Mouse (Mus musculus) common myeloid progenitor, adult 5-6 weeks (primary cell): ENCODE results near the gene Siah3. TPM values are rescaled to one million over a fixed set of nuclear protein-coding genes. Genes with fewer than 3 reads are reported as not detected.
"Not testable (repeated sequence)": the region's sequence is repeated elsewhere in the genome, so short reads cannot be mapped to it uniquely, and the experiment has no call there.

ENCODE experiments used
- ATAC-seq: replicated peaks from 2 replicates; pipeline ENCODE4 v1.8.0; 2016; ENCODE audit warnings: low read depth, mild to moderate bottlenecking, moderate TSS enrichment, inconsistent platforms; ENCODE audit not compliant: poor library complexity, severe bottlenecking
- total RNA-seq: library from RNA; stranded (forward); fragments of 200-1000, 187-1606 nt; gene quantifications from 2 replicates; pipeline ENCODE4 v1.2.3, GENCODE M21; 2017

Siah3 gene
- total RNA-seq = 0.09 TPM in 1 of 2 replicates, not detected in the other

DNA sequence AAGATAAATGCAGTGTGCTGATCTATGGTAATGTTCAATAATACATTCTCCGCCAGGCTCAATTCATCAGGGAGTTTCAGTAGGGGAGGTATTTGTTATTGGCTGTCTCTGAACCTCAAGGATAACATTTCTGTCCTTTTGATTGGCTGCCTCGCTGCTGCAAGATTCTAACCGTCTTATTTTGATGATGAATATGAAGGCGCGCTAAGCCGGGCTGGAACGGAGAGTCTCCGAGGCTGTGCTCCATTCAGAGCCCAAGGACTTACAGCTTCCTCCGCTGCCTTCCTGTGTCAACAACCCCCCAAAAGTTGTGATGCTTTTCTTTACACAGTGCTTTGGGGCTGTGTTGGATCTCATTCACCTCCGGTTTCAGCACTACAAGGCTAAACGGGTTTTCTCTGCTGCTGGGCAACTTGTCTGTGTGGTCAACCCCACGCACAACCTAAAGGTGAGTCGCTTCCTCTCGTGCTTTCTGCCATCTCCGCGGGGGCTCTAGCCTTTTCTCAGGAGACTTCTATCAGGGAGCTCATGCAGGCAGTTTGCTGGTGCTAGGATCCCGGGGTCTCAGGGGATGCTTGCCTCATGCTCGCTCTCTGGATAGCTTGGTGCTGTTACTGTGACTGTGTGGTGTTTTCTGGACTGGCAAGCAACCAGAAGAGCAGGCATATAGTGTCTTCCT, at the start of gene Siah3:
TSS of gene Siah3 (plus strand) at position 240 of the 679 bp plus-strand sequence.
- no peak for ATAC-seq

DNA sequence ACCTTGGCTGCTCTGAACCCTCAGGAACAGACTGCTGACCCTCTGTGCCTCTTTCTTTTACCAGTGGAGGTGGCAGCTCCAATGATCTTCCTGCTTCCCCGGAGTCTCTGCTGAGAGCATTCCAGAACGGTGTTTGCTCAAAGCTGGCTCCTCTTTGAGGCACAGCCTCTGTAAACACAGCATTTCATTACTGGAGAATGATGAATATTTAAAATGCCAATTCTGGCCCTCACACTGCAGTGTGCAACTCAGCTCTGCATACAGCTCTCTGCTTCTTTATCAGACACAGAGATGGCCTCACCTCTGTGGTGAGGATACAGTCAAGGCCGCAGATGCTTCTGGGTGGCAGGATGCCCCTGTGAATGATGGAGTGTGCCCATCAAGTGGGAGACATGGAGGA, 46.0 kb upstream of the Siah3 start:
- ATAC-seq = no peak

DNA sequence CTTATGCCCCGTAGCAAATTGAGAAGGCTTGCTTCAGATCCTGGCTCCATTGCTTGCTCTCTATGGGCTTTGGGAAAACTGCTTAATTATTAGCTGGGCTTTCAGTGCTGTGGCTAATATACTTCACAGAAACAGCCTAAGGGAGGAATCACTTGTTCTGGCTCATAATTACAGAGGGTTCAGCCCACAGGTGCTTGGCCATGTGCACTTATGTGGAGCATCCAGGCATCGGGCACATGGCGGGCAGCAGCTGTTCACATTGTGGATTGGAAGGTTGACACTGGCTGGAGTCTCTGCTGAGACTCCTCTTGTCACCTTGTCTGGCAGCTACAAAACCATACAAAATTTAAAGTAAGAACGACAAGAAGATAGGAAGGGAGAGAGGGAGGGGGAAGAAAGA, 45.4 kb upstream of the Siah3 start:
- ATAC-seq = no peak

DNA sequence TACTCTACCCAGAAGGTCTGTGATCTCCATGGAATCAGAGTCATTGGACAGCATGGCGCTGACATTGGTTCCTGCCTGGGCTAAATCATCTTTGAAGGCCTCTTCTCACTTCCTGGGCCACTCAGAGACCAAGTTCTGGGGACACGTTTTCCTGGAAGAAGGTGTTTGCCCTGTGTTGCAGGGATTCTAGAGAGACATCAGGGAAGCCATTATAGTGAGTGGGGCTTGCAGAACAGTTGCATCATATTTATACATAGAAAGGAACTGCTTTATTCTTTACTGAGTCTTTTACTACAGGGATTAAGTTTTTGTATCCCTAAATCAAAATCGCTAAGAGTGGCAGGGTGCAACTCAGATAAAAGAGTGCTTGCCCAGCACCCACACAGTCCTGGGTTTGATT, 37.1 kb upstream of the Siah3 start:
- no peak for ATAC-seq

DNA sequence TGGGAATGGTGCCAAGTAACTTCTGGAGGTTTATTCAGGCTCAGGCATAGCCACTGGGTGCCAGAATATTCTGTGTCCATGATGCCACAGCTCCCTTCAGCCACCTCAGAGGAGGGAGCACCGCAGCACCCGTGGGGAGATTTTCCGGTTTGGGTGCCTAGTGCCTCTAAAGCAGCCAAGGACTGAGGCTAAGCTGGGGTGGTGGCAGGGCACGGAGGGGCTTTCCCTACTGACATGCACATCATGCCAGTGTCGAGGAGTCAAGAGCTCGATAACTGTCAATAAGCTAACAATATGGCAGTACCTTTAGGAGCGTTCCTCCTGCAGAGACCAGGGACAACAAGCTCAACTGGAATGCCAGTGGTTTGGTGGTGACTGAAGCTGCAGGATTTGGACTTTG, 35.9 kb upstream of the Siah3 start:
- no peak for ATAC-seq

DNA sequence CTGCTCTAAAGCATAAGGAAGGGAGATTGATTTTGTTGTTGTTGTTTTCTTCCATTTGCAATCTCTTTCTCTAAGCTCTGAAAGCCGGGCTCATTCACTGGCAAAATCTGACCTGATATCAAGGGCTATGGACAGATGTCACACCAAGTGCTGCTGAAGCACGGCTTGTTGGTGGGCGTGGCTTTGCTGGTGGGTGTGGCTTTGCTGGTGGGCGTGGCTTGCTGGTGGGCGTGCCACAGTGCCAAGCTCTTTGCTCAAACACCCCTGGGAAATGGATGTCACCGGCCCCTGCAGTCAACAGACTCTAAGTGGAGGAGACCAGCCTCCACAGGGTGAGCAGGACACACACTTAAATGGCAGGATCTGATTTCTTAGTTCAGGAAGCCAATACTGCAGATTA, 35.0 kb upstream of the Siah3 start:
- ATAC-seq = no peak

DNA sequence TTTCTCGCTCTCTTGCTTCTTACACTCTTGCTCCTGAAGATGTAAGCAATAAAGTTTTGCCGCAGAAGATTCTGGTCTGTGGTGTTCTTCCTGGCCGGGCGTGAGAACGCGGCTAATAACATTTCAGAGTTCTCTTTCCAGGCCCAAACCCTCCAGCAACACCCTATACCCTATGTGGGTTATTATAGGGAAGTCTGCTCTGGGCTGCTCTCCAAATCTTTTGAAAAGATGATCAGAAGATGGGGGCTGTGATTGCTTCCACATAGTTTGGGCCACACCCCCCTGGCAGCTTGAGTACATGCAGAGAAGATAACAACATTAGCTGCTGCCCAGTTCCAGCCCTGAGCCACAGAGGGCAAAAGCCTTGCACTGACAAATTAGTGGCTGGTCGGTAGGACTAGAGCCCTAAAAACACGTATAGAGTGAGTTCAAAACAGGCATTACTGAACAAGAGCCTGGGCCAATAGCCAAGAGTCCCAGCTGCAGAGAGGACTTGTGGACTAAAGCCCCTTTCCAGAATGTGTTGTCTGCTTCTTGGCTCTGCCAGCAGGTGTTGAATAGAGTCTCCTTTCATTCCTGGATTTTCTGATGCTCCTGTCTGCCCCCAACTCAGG, 24.5 kb upstream of the Siah3 start:
- ATAC-seq = no peak

DNA sequence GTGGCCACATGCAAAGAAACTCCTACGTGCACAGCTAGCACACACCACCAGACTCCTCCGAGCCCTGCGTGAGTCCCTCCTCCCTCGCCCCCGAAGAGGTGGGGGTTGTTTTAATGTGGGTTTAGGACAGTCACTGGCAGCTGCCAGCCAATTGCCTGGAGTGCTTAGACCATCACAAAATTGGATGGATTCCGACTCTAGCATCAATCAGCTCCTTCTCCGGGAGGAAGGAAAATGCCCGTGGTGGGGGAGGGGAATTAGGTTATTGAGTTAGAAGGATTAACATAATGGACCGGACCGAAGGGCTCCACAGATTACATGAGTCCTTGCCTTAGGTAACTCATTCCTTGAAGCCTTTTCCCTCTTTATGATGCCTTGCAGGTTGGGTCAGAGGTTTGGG, 22.9 kb upstream of the Siah3 start:
- ATAC-seq = no peak

DNA sequence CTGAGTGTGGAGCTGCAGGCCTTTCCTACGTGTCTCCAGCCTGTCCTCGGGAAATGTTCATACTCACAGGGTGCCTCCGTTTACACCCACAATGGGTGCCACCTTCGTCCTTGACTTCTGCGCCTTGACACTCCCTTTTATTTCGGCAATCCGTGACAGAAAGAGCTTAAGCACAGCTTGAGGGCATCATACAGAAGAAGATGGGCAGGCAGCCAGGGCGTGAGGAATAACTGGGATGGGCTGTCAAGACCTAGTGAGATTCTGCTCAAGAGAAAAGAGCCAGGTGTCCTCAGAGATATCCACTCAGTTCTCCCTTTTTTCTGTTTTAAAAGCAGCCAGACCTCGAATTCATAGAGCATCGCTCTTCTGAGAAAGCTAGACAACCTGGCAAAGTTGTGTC, 21.2 kb upstream of the Siah3 start:
- no peak for ATAC-seq

DNA sequence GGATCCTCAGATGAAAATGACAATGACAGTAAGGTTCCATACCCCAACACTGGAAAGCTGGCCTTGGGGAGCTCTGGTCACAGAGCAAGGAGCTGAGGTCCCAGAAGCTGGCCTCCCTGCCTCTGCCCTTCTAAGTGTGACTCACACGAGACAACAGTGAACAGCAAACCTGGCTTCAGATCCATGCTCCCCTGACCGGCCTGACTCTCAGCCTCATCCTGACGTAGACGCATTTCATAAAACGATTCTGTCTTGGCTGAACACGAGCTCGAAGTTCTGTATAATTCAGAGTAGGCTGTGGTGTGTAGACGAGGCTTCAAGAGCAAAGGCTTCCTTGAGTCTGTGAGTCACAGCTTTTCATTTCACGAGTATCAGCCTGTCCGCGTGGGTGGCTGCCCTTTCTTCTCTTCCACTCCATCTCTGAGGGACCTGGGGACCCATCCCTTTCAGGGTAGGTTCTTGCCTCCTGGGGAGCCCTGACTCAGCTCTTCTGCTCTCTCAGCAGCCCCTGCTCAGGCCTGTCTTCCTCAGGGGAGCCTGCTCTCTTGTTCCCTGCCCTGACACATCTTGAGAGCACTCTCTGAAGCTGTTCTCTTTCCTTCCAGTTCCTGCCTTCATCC, 11.2 kb upstream of the Siah3 start:
- ATAC-seq = no peak

DNA sequence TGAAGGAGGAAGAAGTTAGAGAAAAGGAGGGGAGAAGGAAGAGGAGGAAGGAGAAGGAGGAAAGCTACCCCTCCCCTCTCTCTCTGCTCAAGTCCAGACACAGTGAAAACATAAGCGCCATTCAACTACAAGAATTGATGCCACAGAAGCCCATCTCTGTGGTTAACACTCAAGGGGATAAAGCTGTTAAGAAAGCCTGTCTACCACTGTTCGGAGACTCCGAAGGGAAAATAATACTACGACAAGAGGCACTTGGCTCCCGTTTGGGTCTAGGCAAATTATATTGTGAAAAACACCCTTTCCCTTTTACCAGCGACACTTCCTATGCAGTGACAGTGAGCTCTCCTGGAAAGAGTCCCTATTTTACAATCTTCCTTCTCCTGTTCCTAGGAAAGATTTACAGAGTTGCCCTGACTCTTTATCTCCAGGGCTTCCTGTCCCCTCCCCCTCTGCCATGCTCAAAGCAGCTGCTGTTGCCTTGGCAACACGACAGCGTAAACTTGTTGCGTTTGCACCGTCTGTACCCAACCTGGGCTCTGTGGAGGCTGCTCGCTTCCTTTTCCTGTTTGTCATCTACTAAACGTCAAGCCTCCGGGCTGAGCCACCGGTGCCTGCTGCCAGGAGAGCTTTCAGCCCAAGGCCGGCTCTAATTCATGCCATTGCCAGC, 10.4 kb upstream of the Siah3 start:
- peak; percentile 98 for ATAC-seq

DNA sequence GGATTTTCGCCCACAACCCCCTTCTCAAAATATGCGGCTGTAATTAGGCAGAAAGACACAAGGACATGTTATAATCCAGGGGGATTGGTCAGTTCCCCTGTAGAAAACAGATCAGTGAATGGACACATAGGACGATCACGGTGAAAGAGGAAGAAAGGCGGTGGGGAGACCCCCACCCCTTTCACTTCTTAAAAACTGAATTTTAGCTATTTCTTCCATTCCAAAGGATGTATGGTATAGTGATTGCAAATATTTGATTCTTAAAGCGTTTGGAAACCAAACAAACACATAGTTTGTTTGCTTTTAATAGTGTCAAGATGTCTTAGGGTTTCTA, 9.9 kb upstream of the Siah3 start:
- peak; percentile 34 for ATAC-seq

DNA sequence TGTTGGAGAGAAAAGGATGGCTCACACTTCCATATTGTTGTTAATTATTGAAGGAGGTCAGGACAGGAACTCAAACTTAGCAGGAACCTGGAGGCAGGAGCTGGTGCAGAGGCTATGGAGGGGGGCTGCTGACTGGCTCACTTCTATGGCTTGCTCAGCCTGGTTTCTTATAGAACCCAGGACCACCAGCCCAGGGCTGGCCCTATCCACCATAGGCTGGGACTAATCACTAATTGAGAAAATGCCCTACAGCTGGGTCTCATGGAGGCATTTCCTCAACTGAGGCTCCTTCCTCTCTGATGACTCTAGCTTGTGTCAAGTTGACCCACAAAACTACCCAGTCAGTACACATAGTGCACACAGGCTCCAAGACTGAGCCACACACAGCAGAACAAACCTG, 9.5 kb upstream of the Siah3 start:
- not testable (repeated sequence) for ATAC-seq

DNA sequence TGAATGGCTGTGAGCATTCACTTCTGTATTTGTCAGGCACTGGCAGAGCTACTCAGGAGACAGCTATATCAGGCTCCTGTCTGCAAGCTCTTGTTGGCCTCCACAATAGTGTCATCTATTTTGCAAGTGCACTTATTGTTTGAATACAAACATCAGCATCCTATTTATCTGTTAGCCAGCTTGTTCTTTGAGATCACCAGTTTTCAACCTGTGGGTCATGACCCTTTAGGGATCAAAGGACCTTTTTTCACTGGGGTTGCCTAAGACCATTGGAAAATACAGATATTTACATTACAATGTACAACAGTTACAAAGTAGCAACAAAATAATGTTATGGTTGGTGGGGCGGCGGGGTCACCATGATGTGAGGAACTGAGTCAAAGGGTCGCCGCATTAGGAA, 1.9 kb upstream of the Siah3 start:
- ATAC-seq = no peak

DNA sequence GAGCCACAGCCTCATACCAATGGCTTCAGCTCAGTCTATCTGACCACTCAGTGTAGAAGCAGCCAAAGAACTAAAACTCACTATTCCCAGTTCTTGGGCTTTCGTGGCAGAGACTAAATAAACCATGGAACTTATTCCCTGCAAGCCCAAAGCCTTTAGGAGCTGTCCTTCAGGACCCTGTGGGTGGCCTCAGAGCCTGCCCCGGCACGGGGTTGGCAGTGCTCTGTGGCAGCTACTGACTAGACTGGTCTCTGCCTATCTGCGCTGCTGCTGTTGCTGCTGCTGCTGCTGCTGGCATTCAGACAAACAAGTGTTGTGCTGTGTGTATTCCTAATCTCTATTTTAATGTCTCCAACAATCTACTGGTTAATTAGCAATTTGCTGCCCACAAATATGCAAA, 1.1 kb upstream of the Siah3 start:
- ATAC-seq = 0 out of 2 replicates have a peak, but pooled peaks have one; percentile 46

DNA sequence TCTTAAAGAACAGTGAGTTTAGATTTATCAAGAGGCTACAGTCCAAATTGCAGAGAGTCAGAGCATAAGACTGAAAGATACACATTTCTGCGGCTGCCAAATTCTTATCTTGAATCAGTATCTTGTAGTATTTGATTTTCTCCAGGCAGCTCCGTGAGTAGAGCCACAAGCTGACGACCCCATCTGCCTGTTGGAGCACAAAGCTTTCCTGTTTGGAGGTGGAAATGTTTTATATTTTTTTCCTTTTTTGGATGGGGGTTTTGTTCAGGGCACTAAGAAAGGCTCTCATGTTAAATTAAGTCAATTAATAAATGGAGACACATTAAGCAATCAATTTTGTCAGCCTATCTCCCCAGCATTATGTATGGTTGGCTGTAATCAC, 430 bp upstream of the Siah3 start:
- no peak for ATAC-seq

DNA sequence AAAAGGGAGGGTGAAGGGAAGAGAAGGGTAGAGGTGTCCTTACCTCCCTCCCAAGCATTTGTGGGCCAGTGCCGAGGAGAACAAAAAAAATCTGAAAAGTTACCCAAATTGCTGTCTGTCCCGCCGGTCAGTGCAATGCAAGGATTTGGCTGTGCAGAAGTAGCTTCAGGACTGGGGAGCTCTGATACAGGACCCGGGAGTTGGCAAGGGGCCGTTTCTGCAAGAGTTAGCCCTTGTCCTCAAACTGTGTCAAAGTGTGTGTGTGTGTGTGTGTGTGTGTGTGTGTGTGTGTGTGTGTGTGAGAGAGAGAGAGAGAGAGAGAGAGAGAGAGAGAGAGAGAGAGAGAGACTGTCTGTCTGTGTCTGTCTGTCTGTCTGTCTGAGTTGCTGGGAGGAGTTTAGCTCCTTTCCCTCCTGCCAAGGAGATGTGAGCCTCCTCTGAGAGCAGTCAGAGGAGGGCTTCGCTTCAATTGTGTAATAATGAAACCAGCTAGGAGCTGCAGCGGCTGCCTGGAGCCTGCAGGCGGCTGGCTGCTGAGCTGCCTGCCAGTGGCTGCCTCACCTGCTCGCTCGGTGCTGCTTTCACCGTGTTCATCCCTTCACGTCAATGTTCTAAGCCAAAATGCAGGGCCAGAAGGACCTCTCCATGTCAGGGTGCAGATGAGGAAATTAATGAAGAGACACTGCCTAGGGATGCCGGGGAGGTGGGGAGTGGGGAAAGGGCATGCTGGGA, 873 bp downstream of the Siah3 start:
- peak; percentile 80 for ATAC-seq

DNA sequence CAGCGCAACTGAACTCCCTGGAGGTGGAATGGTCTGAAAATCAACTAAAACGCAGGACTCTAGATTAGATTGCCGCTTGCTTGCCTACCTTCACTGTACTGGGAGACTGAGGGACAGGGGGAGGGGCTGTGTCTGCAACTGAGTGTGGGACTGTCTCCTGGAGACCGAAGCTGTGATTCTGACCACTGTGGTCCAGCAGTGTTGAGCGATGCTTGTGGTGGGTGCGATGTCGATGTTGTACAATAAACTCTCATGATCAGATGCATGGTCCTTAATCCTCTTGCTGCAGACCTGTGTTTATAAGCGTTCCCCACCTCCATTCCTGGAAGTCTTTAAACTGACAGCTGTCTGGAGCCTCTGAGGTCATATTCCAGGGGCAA, 1.4 kb downstream of the Siah3 start:
- ATAC-seq = no peak

DNA sequence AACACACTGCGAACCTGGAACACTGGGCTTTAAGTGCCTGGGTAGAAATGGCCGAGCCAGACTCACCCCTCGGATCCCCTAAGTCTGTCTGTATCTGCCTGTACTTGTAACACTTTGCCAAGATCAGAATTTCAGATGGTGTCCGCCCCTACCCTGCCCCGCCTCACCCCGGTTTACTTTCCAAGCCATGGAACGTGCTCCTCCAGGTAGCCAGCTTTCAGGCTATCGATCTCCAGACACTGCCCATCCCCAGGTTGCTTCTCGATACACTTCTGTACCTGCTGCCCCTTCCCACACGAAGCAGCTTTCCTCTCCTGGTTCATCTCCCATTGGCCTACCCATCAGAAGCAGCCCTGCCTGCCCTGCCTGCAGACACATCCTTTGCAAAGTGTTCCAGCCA, 3.6 kb downstream of the Siah3 start:
- no peak for ATAC-seq

DNA sequence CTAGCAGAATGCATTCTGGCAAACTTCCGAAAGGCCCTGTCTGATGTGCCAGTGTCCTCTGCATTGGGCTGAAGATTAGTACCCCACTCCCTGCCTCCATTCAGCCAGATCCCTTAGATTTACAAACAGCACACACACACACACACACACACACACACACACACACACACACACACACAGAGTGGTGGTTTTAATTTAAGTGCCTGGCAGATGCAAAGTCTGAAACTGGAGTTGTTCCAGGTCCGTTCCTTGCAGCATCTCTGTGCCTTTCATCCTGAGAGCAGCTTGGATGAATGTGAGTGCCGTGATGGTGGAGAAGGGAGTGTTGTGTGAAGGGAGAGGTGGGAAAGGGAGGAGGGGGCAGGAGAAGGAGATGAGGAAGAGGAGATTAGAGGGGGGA, 4.2 kb downstream of the Siah3 start:
- no peak for ATAC-seq

DNA sequence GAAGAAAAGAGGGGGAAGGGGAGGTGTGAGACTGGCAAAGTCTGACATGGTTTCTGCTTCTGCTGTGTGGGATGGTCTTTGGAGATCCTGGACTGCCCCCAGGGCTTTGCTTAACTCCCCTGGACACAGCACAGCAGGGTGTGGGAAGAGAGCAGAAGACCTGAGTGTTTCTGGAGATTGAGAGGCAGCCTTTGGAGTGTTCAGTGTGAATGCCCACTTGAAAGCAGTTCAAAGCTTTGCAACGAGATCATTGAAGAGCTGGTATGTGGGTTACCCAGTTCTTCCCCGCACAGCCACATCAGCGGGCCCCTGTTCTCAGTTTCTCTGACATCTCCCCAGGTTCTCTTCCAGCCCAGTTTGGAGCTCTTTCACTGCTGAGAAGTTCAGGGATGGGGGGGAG, 4.7 kb downstream of the Siah3 start:
- ATAC-seq = no peak
